Mouse (Mus musculus): ENCODE results near the gene Mapk13.
"Not testable (repeated sequence)": the region's sequence is repeated elsewhere in the genome, so short reads cannot be mapped to it uniquely, and the experiment has no call there.

Mapk13 gene

GRCm38 (mm10) chr17:28814529-28815097 lies 45.5 kb downstream of the Mapk13 start:
- in situ Hi-C loops (cut with MboI, MseI) = no loop called here

DNA sequence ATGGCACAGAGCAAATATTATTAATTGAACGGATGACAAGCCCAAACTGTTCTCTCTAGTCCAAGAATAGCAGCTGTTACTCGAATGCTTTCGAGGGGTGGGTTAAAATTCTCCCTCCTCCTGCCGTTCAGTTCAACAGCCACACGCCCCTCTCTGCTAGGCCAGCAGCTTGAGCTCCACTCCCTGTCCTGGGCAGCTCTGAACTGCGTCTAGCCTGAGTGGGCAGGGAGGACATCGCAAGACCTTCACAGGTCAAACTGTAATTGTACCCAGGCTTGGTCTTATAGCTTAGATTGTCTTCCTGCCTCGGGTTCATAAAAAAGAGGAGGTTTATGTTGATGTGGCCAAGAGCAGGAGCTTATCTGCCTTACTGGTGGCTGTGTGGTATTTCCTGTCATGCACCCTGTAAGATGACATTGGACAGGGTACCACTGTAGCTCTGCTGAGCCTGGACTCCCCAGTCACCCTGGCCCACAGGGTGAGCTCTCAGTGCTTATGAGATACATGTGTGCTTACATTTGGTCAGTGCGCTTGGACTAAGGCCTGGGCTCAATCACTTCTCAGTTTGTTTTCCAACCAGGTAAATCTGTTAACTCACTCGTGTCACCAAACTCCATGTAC lies 46.4 kb downstream of the Mapk13 start:
- in situ Hi-C loops (cut with MboI, MseI) = no loop called here

GRCm38 (mm10) chr17:28816326-28816725 lies 47.2 kb downstream of the Mapk13 start:
- in situ Hi-C loops (cut with MboI, MseI) = not testable (repeated sequence)

- in situ Hi-C loops (cut with MboI, MseI) = no loop called here
These were observed 48.0 kb downstream of the Mapk13 start for GRCm38 (mm10) chr17:28816875-28817811.

DNA sequence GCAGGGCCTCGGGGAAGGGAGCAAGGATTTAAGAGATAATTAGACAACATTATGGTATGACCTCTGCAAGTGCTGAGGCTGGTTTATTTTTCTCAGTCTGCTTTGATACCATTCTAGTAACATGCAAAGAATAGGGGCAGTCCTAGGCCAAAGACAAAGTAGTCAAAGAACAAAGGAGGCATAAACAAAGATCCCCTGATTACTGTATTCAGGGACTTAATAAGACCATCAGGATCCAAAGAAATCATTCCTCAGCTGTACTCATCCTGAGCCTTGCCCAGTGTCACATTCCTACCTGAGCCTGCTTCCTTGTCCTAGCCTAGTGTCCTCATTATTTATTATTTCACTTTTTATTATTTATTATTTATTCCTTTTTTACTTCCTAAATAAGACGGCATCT lies 51.1 kb downstream of the Mapk13 start:
- in situ Hi-C loops (cut with MboI, MseI) = loop anchor here (10.0 kb wide), 1 partner anchor 295 kb away; the partner anchor contains the start of gene Rab44

DNA sequence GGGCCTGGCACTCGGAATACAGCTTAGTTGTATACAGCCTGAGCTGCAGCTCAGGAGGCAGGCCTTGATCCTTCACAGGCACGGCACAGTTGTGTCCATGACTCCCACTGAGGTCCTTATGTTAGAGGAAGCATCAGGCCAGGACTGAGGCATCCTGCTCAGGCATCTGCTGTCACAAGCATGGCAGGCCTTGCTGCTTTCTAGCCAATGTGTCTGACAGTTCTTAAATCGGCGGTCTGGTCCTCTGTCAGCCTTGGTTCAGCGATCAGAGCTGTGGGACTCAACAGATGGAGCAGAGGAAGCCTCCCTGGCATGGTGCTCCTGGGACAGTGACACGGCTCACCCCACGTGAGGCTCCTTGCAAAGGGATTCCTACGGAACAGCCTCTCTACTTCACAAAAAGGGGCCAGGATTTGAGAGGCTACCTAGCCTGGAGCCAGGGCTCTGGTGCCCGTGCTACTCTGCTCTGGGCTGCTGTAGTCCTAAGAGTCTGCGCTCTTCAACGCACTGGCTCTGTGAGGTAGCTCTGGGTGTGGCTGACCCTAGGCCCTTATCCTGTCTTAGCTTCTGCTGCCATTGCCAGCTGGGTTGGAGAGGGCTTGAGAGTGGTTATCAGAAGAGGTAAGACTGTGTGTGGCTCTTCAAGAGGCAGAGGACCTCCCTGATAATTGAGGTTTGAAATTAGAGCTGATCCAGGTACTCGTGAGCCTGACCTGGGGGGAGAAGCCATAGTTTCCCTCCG lies 54.1 kb downstream of the Mapk13 start:
- in situ Hi-C loops (cut with MboI, MseI) = loop anchor here (10.0 kb wide), 1 partner anchor 292 kb away; the partner anchor contains the start of gene Rab44

DNA sequence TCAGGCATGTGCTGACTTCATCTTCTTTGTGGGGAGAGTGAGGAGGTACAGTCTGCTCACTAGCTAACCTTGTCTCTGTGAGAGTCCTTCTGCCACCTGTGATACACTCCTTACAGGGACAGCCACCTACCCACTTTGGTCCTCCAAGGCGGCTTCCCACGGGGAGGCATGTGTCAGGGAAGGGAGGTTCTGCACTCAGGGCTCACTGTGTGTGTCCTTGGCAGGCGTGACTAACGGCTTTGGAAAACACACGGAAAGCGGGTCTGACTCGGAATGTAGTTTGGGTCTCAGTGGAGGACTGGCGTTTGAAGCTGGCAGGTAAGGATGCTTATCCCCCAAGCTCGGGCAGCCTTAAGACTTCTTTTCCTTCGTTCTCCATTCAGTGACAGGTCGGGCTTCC lies 54.7 kb downstream of the Mapk13 start:
- in situ Hi-C loops (cut with MboI, MseI) = loop anchor here (10.0 kb wide), 1 partner anchor 291 kb away; the partner anchor contains the start of gene Rab44

GRCm38 (mm10) chr17:28824896-28825295 lies 55.8 kb downstream of the Mapk13 start:
- in situ Hi-C loops (cut with MboI, MseI) = loop anchor here (10.0 kb wide), 1 partner anchor 290 kb away; the partner anchor contains the start of gene Rab44

- in situ Hi-C loops (cut with MboI, MseI) = loop anchor here (10.0 kb wide), 1 partner anchor 289 kb away; the partner anchor contains the start of gene Rab44
These were observed 56.4 kb downstream of the Mapk13 start for GRCm38 (mm10) chr17:28825359-28826041.

- in situ Hi-C loops (cut with MboI, MseI) = loop anchor here (10.0 kb wide), 1 partner anchor 287 kb away; the partner anchor contains the start of gene Rab44
These were observed 58.7 kb downstream of the Mapk13 start for GRCm38 (mm10) chr17:28827665-28828231.

DNA sequence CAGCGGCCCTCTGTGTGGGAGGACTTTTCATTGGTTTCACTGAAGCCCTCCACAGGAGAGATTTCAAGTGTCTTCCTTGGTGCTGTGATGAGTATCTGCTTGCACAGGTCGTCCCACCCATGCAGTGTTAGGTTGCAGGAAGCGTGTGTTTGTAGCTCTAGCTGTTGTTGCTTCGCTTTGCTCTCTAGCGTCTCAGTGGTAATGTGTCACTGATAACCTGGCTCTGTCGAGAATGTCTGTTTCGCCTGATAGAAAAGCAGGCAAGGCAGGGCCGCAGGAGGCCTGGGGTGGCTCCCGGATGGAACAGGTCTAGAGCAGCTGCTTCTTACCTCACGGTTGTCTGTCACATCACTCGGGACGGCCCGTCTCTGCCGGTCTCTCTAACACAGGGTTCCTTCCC lies 60.0 kb downstream of the Mapk13 start:
- in situ Hi-C loops (cut with MboI, MseI) = loop anchor here (10.0 kb wide), 1 partner anchor 286 kb away; the partner anchor contains the start of gene Rab44

Data from regulatory T cell (primary cell).